Mouse (Mus musculus): Measurements from ENCODE around the gene Crebl2. TPM values are rescaled to one million over a fixed set of nuclear protein-coding genes. Genes with fewer than 3 reads are reported as not detected.

The Crebl2 gene
- polyA plus RNA-seq, 1 experiment from 2014 or later, result 3.0 TPM

- Histone ChIP-seq H3K4me2 (replicated peaks) (peak within 1 kb of the TSS; percentile 75), H3K9ac (peak within 1 kb of the TSS; percentile 85), H3K4me1 (peaks cover 8% of the 10 kb centered on the region; the same call in 1 of the 2 replicates), H3K27ac (peak within 1 kb of the TSS; percentile 100), H3K4me3 (peak within 1 kb of the TSS; percentile 57), H3K27me3 (no peaks in the 10 kb centered on the region), H3K36me3 (no peaks in the 10 kb centered on the region), H3K9me3 (replicated peaks) (no peaks in the 10 kb centered on the region)
- WGBS, result 1% methylated on average over 51 of the region's 51 CpGs
- ATAC-seq (ENCODE audit: low FRiP score), result peak; percentile 96
Observed at GRCm38 (mm10) chr6:134898095-134898965, 68.4 kb downstream of the Crebl2 start, which contains the start of gene Gpr19. Gene Gpr19, minus strand, starts transcription at chr6:134898578.

- 94% methylated on average over 2 of the region's 4 CpGs for WGBS
- H3K4me1 ChIP-seq, result no peaks in the 10 kb centered on the region
- H3K27me3 ChIP-seq, result no peaks in the 10 kb centered on the region
- H3K27ac ChIP-seq, result no peak overlapping the region
- H3K36me3 ChIP-seq, result no peaks in the 10 kb centered on the region
- no peak for ATAC-seq (ENCODE audit: low FRiP score)
- H3K9ac ChIP-seq, result no peak overlapping the region
- no peak overlapping the region for H3K4me2 ChIP-seq (replicated peaks)
- H3K4me3 ChIP-seq, result no peak overlapping the region
- no peaks in the 10 kb centered on the region for H3K9me3 ChIP-seq (replicated peaks)
Observed at GRCm38 (mm10) chr6:134903368-134903767, 73.4 kb downstream of the Crebl2 start.

GRCm38 (mm10) chr6:134903891-134904884 lies 74.2 kb downstream of the Crebl2 start:
- Histone ChIP-seq H3K4me1 (no peaks in the 10 kb centered on the region), H3K4me3 (no peak overlapping the region), H3K4me2 (replicated peaks) (no peak overlapping the region), H3K9me3 (replicated peaks) (no peaks in the 10 kb centered on the region), H3K9ac (no peak overlapping the region), H3K27ac (no peak overlapping the region), H3K27me3 (no peaks in the 10 kb centered on the region), H3K36me3 (no peaks in the 10 kb centered on the region)
- no peak for ATAC-seq (ENCODE audit: low FRiP score)
- 92% methylated on average over 10 of the region's 10 CpGs for WGBS

- no peaks in the 10 kb centered on the region for H3K27me3 ChIP-seq
- H3K4me2 ChIP-seq (replicated peaks), result no peak overlapping the region
- H3K9me3 ChIP-seq (replicated peaks), result no peaks in the 10 kb centered on the region
- no peak for ATAC-seq (ENCODE audit: low FRiP score)
- 83% methylated on average over 1 of the region's 1 CpGs for WGBS
- no peak overlapping the region for H3K4me3 ChIP-seq
- no peaks in the 10 kb centered on the region for H3K36me3 ChIP-seq
- H3K9ac ChIP-seq, result no peak overlapping the region
- no peak overlapping the region for H3K27ac ChIP-seq
- no peaks in the 10 kb centered on the region for H3K4me1 ChIP-seq
Observed at GRCm38 (mm10) chr6:134905811-134906210, 75.9 kb downstream of the Crebl2 start.

Other genes with a start within 250 kb of the Crebl2 start
- gene Mansc1, start 197.7 kb upstream of the Crebl2 start, polyA plus RNA-seq (2016; fragmentation: Nextera tagmentation; extraction: Ambion mirVana), result 1.3 and 1.6 TPM in 2 replicates
- gene Borcs5, start 190.6 kb upstream of the Crebl2 start, polyA plus RNA-seq (2016; fragmentation: Nextera tagmentation; extraction: Ambion mirVana), result 37.8 and 38.5 TPM in 2 replicates
- gene Dusp16, start 37.5 kb upstream of the Crebl2 start, polyA plus RNA-seq (2016; fragmentation: Nextera tagmentation; extraction: Ambion mirVana), result 11.0 and 12.9 TPM in 2 replicates
- gene Gpr19, start 68.4 kb downstream of the Crebl2 start, polyA plus RNA-seq (2016; fragmentation: Nextera tagmentation; extraction: Ambion mirVana), result 31.3 and 31.8 TPM in 2 replicates
- 24.9 and 25.7 TPM in 2 replicates for gene Cdkn1b, start 90.2 kb downstream of the Crebl2 start, polyA plus RNA-seq (2016; fragmentation: Nextera tagmentation; extraction: Ambion mirVana)
- gene Apold1, start 151.6 kb downstream of the Crebl2 start, polyA plus RNA-seq (2016; fragmentation: Nextera tagmentation; extraction: Ambion mirVana), result 4.5 TPM in 2 replicates
- gene Ddx47, start 181.5 kb downstream of the Crebl2 start, polyA plus RNA-seq (2016; fragmentation: Nextera tagmentation; extraction: Ambion mirVana), result 84.0 and 87.2 TPM in 2 replicates
- gene Gprc5a, start 235.5 kb downstream of the Crebl2 start, polyA plus RNA-seq (2016; fragmentation: Nextera tagmentation; extraction: Ambion mirVana), result 1.6 and 1.7 TPM in 2 replicates

Measured in hindbrain, embryonic 12.5 days (tissue).